Mouse (Mus musculus) stomach, embryonic 14.5 days (tissue): ENCODE data around the gene Thegl. TPM values are rescaled to one million over a fixed set of nuclear protein-coding genes. Genes with fewer than 3 reads are reported as not detected.
"Not testable (repeated sequence)": the region's sequence is repeated elsewhere in the genome, so short reads cannot be mapped to it uniquely, and the experiment has no call there.

Experiments
- ATAC-seq: fragments of 200-750 bp; cut with Nextera tagmentation; 2 replicates; pipeline ENCODE4 v1.8.0; 2017; ENCODE audit warnings: low read depth, moderate TSS enrichment; ENCODE audit not compliant: insufficient number of reproducible peaks, insufficient read depth, low FRiP score
- H3K27ac ChIP-seq: fragments of 300-500 bp; sonication (generic); 2 replicates; pipeline ENCODE4 v1.5.1; 2014; ENCODE audit warnings: mild to moderate bottlenecking, low read length, moderate library complexity, mixed read lengths
- H3K27me3 ChIP-seq: fragments of 300-500 bp; sonication (generic); 2 replicates; pipeline ENCODE4 v1.6.1; 2014; ENCODE audit warnings: low read length, control low read depth, mixed read lengths; ENCODE audit not compliant: control insufficient read depth, insufficient read depth
- H3K36me3 ChIP-seq: fragments of 300-500 bp; sonication (generic); 2 replicates; pipeline ENCODE4 v1.6.1; 2014; ENCODE audit warnings: mild to moderate bottlenecking, control low read depth, low read length, moderate library complexity, mixed read lengths; ENCODE audit not compliant: control insufficient read depth, insufficient read depth
- H3K4me1 ChIP-seq: fragments of 300-500 bp; sonication (generic); 2 replicates; pipeline ENCODE4 v1.6.1; 2014; ENCODE audit warnings: low read length, control low read depth, mixed read lengths; ENCODE audit not compliant: control insufficient read depth, insufficient read depth
- H3K4me2 ChIP-seq: fragments of 300-500 bp; sonication (generic); replicated peaks from 2 replicates; pipeline ENCODE4 v1.6.1; 2014; ENCODE audit warnings: low read depth, low read length, control low read depth
- H3K4me3 ChIP-seq: fragments of 300-500 bp; sonication (generic); 2 replicates; pipeline ENCODE4 v1.5.1; 2014; ENCODE audit warnings: low read depth, low read length, control low read depth
- H3K9ac ChIP-seq: fragments of 300-500 bp; sonication (generic); replicated peaks from 2 replicates; pipeline ENCODE4 v1.6.1; 2014; ENCODE audit warnings: low read depth, mild to moderate bottlenecking, control low read depth, low read length, moderate library complexity, mixed read lengths
- H3K9me3 ChIP-seq: fragments of 300-500 bp; sonication (generic); 2 replicates; pipeline ENCODE4 v1.6.1; 2016; ENCODE audit warnings: low read depth, low read length, control low read depth; ENCODE audit not compliant: control insufficient read depth
- WGBS: fragments of 180-500 bp; shearing (Covaris S2); extraction: QIAGEN DNeasy Blood & Tissue Kit; methylation state at CpG from one replicate; pipeline ENCODE4 v1.1.7; 2014; 5-methylcytosine and 5-hydroxymethylcytosine counted together
- polyA plus RNA-seq: library from polyadenylated mRNA; unstranded; fragments of >200 nt; fragmentation: Nextera tagmentation; extraction: Ambion mirVana; gene quantifications from 2 replicates; pipeline ENCODE4 v1.2.1, GENCODE M21; 2014

Gene Thegl
- polyA plus RNA-seq = 0.14 and 0.22 TPM in 2 replicates

GRCm38 (mm10) chr5:77015544-77016482, at the start of gene Thegl:
Gene Thegl, plus strand, starts transcription at chr5:77016023.
- Histone ChIP-seq H3K27me3 (no peaks in the 10 kb centered on the region), H3K9ac (no peak within 1 kb of the TSS), H3K4me2 (peak within 1 kb of the TSS; percentile 42), H3K27ac (no peak within 1 kb of the TSS), H3K9me3 (no peaks in the 10 kb centered on the region), H3K36me3 (no peaks in the 10 kb centered on the region), H3K4me1 (no peaks in the 10 kb centered on the region), H3K4me3 (peak within 1 kb of the TSS; percentile 37)
- WGBS = 10% methylated on average over 56 of the region's 57 CpGs
- ATAC-seq = peak; percentile 98

- no peak overlapping the region for H3K4me3 ChIP-seq
- peaks cover 5% of the 10 kb centered on the region; the same call in 1 of the 2 replicates for H3K4me1 ChIP-seq
- 59% methylated on average over 5 of the region's 5 CpGs for WGBS
- peaks cover 44% of the 10 kb centered on the region for H3K36me3 ChIP-seq
- H3K9me3 ChIP-seq = no peaks in the 10 kb centered on the region
- no peak overlapping the region for H3K27ac ChIP-seq
- no peak for ATAC-seq
- H3K27me3 ChIP-seq = no peaks in the 10 kb centered on the region
- H3K9ac ChIP-seq = no peak overlapping the region
- H3K4me2 ChIP-seq = no peak overlapping the region
Measured at GRCm38 (mm10) chr5:76969250-76969649, 46.6 kb upstream of the Thegl start.

- not testable (repeated sequence) for H3K9me3 ChIP-seq, H3K4me1 ChIP-seq, ATAC-seq, H3K27me3 ChIP-seq, H3K4me3 ChIP-seq, H3K4me2 ChIP-seq, H3K27ac ChIP-seq, H3K9ac ChIP-seq
- WGBS = 38% methylated on average over 1 of the region's 1 CpGs
- peaks cover 33% of the 10 kb centered on the region for H3K36me3 ChIP-seq
Measured at GRCm38 (mm10) chr5:76971115-76971514, 44.7 kb upstream of the Thegl start.

GRCm38 (mm10) chr5:76973488-76973887, 42.3 kb upstream of the Thegl start:
- no peaks in the 10 kb centered on the region for H3K27me3 ChIP-seq
- no peak overlapping the region for H3K27ac ChIP-seq
- WGBS = 71% methylated on average over 3 of the region's 3 CpGs
- no peaks in the 10 kb centered on the region for H3K9me3 ChIP-seq
- H3K36me3 ChIP-seq = peaks cover 22% of the 10 kb centered on the region
- peak overlapping the region; percentile 55; the same call in 1 of the 2 replicates for H3K9ac ChIP-seq
- peak overlapping the region; percentile 89; the same call in 1 of the 2 replicates for H3K4me3 ChIP-seq
- ATAC-seq = no peak
- H3K4me2 ChIP-seq = peak overlapping the region; percentile 77
- H3K4me1 ChIP-seq = peaks cover 5% of the 10 kb centered on the region; the same call in 1 of the 2 replicates

GRCm38 (mm10) chr5:76974207-76974553, 41.6 kb upstream of the Thegl start:
- 0 out of 2 replicates have a peak, but pooled peaks have one; percentile 5 for ATAC-seq
- peak overlapping the region; percentile 55 for H3K9ac ChIP-seq
- H3K9me3 ChIP-seq = no peaks in the 10 kb centered on the region
- 2% methylated on average over 17 of the region's 17 CpGs for WGBS
- H3K36me3 ChIP-seq = peaks cover 18% of the 10 kb centered on the region
- peak overlapping the region; percentile 77 for H3K4me2 ChIP-seq
- H3K27me3 ChIP-seq = no peaks in the 10 kb centered on the region
- H3K27ac ChIP-seq = no peak overlapping the region
- peaks cover 5% of the 10 kb centered on the region; the same call in 1 of the 2 replicates for H3K4me1 ChIP-seq
- peak overlapping the region; percentile 89 for H3K4me3 ChIP-seq

GRCm38 (mm10) chr5:76974554-76975285, 41.1 kb upstream of the Thegl start, which contains the start of gene Srp72:
Gene Srp72, plus strand, starts transcription at chr5:76974683.
- Histone ChIP-seq H3K27me3 (no peaks in the 10 kb centered on the region), H3K4me2 (peak within 1 kb of the TSS; percentile 77), H3K9me3 (no peaks in the 10 kb centered on the region), H3K4me3 (peak within 1 kb of the TSS; percentile 89), H3K27ac (peak within 1 kb of the TSS; percentile 84), H3K36me3 (peaks cover 18% of the 10 kb centered on the region), H3K9ac (peak within 1 kb of the TSS; percentile 85), H3K4me1 (peaks cover 5% of the 10 kb centered on the region; the same call in 1 of the 2 replicates)
- WGBS = under 1% methylated on average over 60 of the region's 60 CpGs
- ATAC-seq = peak; percentile 94

- Histone ChIP-seq H3K4me1 (peaks cover 5% of the 10 kb centered on the region; the same call in 1 of the 2 replicates), H3K4me2 (peak overlapping the region; percentile 66)
Measured at GRCm38 (mm10) chr5:76975736-76976135, 40.1 kb upstream of the Thegl start.

GRCm38 (mm10) chr5:76984015-76984414, 31.8 kb upstream of the Thegl start:
- H3K4me1 ChIP-seq = no peaks in the 10 kb centered on the region
- no peaks in the 10 kb centered on the region for H3K27me3 ChIP-seq
- no peak overlapping the region for H3K9ac ChIP-seq
- WGBS = 90% methylated on average over 11 of the region's 11 CpGs
- no peak overlapping the region for H3K4me3 ChIP-seq
- ATAC-seq = no peak
- peaks cover 61% of the 10 kb centered on the region for H3K36me3 ChIP-seq
- no peak overlapping the region for H3K4me2 ChIP-seq
- no peak overlapping the region for H3K27ac ChIP-seq
- no peaks in the 10 kb centered on the region for H3K9me3 ChIP-seq

More at GRCm38 (mm10) chr5:76975736-76976135, 40.1 kb upstream of the Thegl start:
- no peak overlapping the region for H3K9ac ChIP-seq
- ATAC-seq = no peak
- 87% methylated on average over 8 of the region's 8 CpGs for WGBS
- H3K9me3 ChIP-seq = no peaks in the 10 kb centered on the region
- peaks cover 20% of the 10 kb centered on the region for H3K36me3 ChIP-seq
- peak overlapping the region; percentile 89 for H3K4me3 ChIP-seq
- no peak overlapping the region for H3K27ac ChIP-seq
- H3K27me3 ChIP-seq = no peaks in the 10 kb centered on the region
